Mouse (Mus musculus) liver, embryonic 16.5 days (tissue): ENCODE results near the gene Fmnl1. TPM values are rescaled to one million over a fixed set of nuclear protein-coding genes. Genes with fewer than 3 reads are reported as not detected.
A peak's percentile ranks its signal among the peaks of the same experiment; 100 is the strongest.

Experiments used
- ATAC-seq: fragments of 200-750 bp; cut with Nextera tagmentation; 2 replicates; pipeline ENCODE4 v1.8.0; 2017; ENCODE audit warnings: low read depth, mild to moderate bottlenecking, moderate number of reproducible peaks, moderate library complexity
- H3K27ac ChIP-seq: fragments of 300-500 bp; sonication (generic); 2 replicates; pipeline ENCODE4 v1.5.1; 2014; ENCODE audit warnings: mild to moderate bottlenecking, low read length
- H3K27me3 ChIP-seq: fragments of 300-500 bp; sonication (generic); 2 replicates; pipeline ENCODE4 v1.6.1; 2014; ENCODE audit warnings: low read depth, low read length, mixed read lengths; ENCODE audit not compliant: control insufficient read depth, insufficient read depth
- H3K36me3 ChIP-seq: fragments of 300-500 bp; sonication (generic); 2 replicates; pipeline ENCODE4 v1.6.1; 2014; ENCODE audit warnings: mild to moderate bottlenecking; ENCODE audit not compliant: control insufficient read depth, insufficient read depth
- H3K4me1 ChIP-seq: fragments of 300-500 bp; sonication (generic); 2 replicates; pipeline ENCODE4 v1.6.1; 2014; ENCODE audit warnings: low read depth, low read length, mixed read lengths; ENCODE audit not compliant: control insufficient read depth
- H3K4me2 ChIP-seq: fragments of 300-500 bp; sonication (generic); 2 replicates; pipeline ENCODE4 v1.6.1; 2014; ENCODE audit warnings: low read depth, low read length, mixed read lengths
- H3K4me3 ChIP-seq: fragments of 300-500 bp; sonication (generic); 2 replicates; pipeline ENCODE4 v1.5.1; 2014; ENCODE audit warnings: low read depth, mild to moderate bottlenecking, low read length
- H3K9ac ChIP-seq: fragments of 300-500 bp; sonication (generic); 2 replicates; pipeline ENCODE4 v1.6.1; 2014; ENCODE audit warnings: low read depth, low read length
- H3K9me3 ChIP-seq: fragments of 300-500 bp; sonication (generic); replicated peaks from 2 replicates; pipeline ENCODE4 v1.6.1; 2016; ENCODE audit warnings: low read length; ENCODE audit not compliant: control insufficient read depth
- WGBS: fragments of 180-500 bp; shearing (Covaris S2); extraction: QIAGEN DNeasy Blood & Tissue Kit; methylation state at CpG from one replicate; pipeline ENCODE4 v1.1.7; 2014; ENCODE audit not compliant: insufficient replicate concordance; 5-methylcytosine and 5-hydroxymethylcytosine counted together
- polyA plus RNA-seq: library from polyadenylated mRNA; unstranded; fragments of >200 nt; fragmentation: Nextera tagmentation; extraction: Ambion mirVana; gene quantifications from 2 replicates; pipeline ENCODE4 v1.2.1, GENCODE M21; 2015

Gene Fmnl1
- polyA plus RNA-seq, 1 experiment from 2014 or later, result 6.3 TPM

DNA sequence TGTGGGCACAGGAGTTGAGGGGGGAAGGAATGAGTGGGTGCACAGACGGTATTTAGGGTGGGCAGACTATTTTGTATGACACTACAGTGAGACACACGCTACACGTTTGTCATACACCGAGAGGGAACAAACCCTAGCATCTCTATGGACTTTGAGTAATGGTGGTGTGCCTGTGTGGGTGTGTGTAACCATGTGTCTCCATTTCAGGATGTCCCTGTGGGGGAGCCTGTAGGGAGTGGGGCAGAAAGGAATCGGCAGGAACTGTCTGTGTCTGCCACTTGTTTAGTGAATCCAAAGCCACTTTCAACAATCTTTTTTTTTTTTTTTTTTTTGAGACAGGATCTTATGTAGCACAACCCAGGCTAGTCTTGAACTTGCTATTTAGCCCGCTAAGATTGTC is 35.3 kb downstream of the Fmnl1 start:
- WGBS, result 71% methylated on average over 6 of the region's 6 CpGs

DNA sequence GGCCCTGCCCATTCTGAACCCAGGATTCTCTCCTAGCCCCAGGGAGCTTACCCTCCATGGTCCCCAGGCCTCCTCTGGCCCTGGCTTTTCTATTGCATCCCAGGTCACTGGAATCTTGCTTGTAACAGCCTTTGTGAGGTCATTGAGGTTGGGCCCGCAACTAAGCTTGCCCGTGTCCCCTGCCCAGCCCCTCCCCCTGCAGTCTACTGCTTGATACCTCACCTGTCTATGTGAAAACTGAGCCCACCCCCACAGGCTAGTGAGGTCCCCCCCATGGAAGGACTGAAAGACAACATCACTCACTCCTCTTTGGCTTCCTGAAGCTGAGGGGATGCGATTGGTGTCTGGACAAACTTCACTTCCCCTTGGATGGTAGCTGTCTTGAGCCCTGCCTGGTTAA is 37.6 kb downstream of the Fmnl1 start, which contains the start of gene 1700023F06Rik:
Gene 1700023F06Rik (minus strand): TSS at position 101 of the 400 bp plus-strand sequence.
- Histone ChIP-seq H3K27ac (no peak within 1 kb of the TSS), H3K4me1 (no peaks in the 10 kb centered on the region), H3K27me3 (no peaks in the 10 kb centered on the region), H3K36me3 (no peaks in the 10 kb centered on the region), H3K9ac (no peak within 1 kb of the TSS), H3K4me3 (no peak within 1 kb of the TSS), H3K4me2 (no peak within 1 kb of the TSS), H3K9me3 (no peaks in the 10 kb centered on the region)
- no peak for ATAC-seq
- 83% methylated on average over 3 of the region's 3 CpGs for WGBS

More for the DNA sequence above, 35.3 kb downstream of the Fmnl1 start:
- Histone ChIP-seq H3K9me3 (no peaks in the 10 kb centered on the region), H3K9ac (no peak overlapping the region), H3K4me2 (no peak overlapping the region), H3K36me3 (no peaks in the 10 kb centered on the region), H3K4me3 (no peak overlapping the region), H3K27me3 (no peaks in the 10 kb centered on the region), H3K4me1 (no peaks in the 10 kb centered on the region), H3K27ac (no peak overlapping the region)
- ATAC-seq, result no peak

GRCm38 (mm10) chr11:103210291-103210690 is 39.4 kb downstream of the Fmnl1 start:
- no peak overlapping the region for H3K4me2 ChIP-seq
- ATAC-seq, result no peak
- H3K9me3 ChIP-seq, result peaks cover 2% of the 10 kb centered on the region; the same call in 1 of the 2 replicates
- H3K27me3 ChIP-seq, result no peaks in the 10 kb centered on the region
- H3K36me3 ChIP-seq, result no peaks in the 10 kb centered on the region
- no peak overlapping the region for H3K9ac ChIP-seq
- H3K4me3 ChIP-seq, result no peak overlapping the region
- no peaks in the 10 kb centered on the region for H3K4me1 ChIP-seq
- WGBS, result 49% methylated on average over 8 of the region's 8 CpGs
- H3K27ac ChIP-seq, result no peak overlapping the region

DNA sequence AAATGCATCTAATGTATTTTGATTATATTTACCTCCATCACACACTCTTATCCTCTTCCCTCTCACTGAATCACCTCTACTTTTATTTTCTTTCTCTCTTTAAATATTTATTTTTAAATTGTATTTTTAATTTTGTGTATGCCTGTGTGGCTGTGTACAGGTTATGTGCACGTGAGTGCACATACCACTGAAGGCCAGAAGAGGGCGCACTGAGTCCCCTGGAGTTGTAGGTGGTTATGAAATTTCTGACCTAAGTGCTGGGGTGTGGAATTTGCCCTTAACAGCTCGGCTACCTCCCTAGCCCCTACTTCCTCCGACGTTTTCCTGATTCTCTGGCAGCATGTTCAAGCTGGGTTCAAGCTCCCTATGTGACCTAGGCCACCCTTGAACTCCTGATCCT is 42.8 kb downstream of the Fmnl1 start:
- peaks cover 3% of the 10 kb centered on the region; the same call in 1 of the 2 replicates for H3K4me1 ChIP-seq
- ATAC-seq, result no peak
- H3K36me3 ChIP-seq, result no peaks in the 10 kb centered on the region
- no peak overlapping the region for H3K4me3 ChIP-seq
- H3K27ac ChIP-seq, result no peak overlapping the region
- peaks cover 2% of the 10 kb centered on the region; the same call in 1 of the 2 replicates for H3K9me3 ChIP-seq
- H3K27me3 ChIP-seq, result no peaks in the 10 kb centered on the region
- no peak overlapping the region for H3K9ac ChIP-seq
- H3K4me2 ChIP-seq, result no peak overlapping the region
- 69% methylated on average over 5 of the region's 5 CpGs for WGBS

- Histone ChIP-seq H3K9ac (no peak overlapping the region), H3K27me3 (no peaks in the 10 kb centered on the region), H3K4me2 (no peak overlapping the region), H3K36me3 (no peaks in the 10 kb centered on the region), H3K4me3 (no peak overlapping the region), H3K27ac (no peak overlapping the region), H3K9me3 (peaks cover 2% of the 10 kb centered on the region; the same call in 1 of the 2 replicates), H3K4me1 (peaks cover 3% of the 10 kb centered on the region; the same call in 1 of the 2 replicates)
- ATAC-seq, result peak; percentile 41
- 19% methylated on average over 1 of the region's 1 CpGs for WGBS
Observed at GRCm38 (mm10) chr11:103215355-103215754, 44.4 kb downstream of the Fmnl1 start.

GRCm38 (mm10) chr11:103217790-103218516 is 47.0 kb downstream of the Fmnl1 start, which contains the start of gene Spata32:
Gene Spata32 (minus strand): TSS chr11:103218432.
- peak within 1 kb of the TSS; percentile 58 for H3K4me3 ChIP-seq
- H3K4me2 ChIP-seq, result peak within 1 kb of the TSS; percentile 76
- no peaks in the 10 kb centered on the region for H3K36me3 ChIP-seq
- ATAC-seq, result peak; percentile 64
- H3K27me3 ChIP-seq, result no peaks in the 10 kb centered on the region
- no peak within 1 kb of the TSS for H3K27ac ChIP-seq
- H3K9ac ChIP-seq, result peak within 1 kb of the TSS; percentile 44; the same call in 1 of the 2 replicates
- peaks cover 3% of the 10 kb centered on the region; the same call in 1 of the 2 replicates for H3K4me1 ChIP-seq
- under 1% methylated on average over 45 of the region's 45 CpGs for WGBS
- peaks cover 2% of the 10 kb centered on the region; the same call in 1 of the 2 replicates for H3K9me3 ChIP-seq

- Histone ChIP-seq H3K36me3 (no peaks in the 10 kb centered on the region), H3K4me1 (peaks cover 3% of the 10 kb centered on the region; the same call in 1 of the 2 replicates), H3K4me2 (peak overlapping the region; percentile 76), H3K9me3 (peaks cover 2% of the 10 kb centered on the region; the same call in 1 of the 2 replicates), H3K9ac (peak overlapping the region; percentile 44; the same call in 1 of the 2 replicates), H3K27me3 (no peaks in the 10 kb centered on the region), H3K4me3 (peak overlapping the region; percentile 58), H3K27ac (no peak overlapping the region)
- ATAC-seq, result no peak
- 26% methylated on average over 6 of the region's 6 CpGs for WGBS
Observed at GRCm38 (mm10) chr11:103218517-103218901, 47.6 kb downstream of the Fmnl1 start.

- no peaks in the 10 kb centered on the region for H3K27me3 ChIP-seq
- H3K9ac ChIP-seq, result no peak overlapping the region
- ATAC-seq, result no peak
- no peaks in the 10 kb centered on the region for H3K36me3 ChIP-seq
- no peaks in the 10 kb centered on the region for H3K9me3 ChIP-seq
- no peak overlapping the region for H3K4me2 ChIP-seq
- H3K4me1 ChIP-seq, result peaks cover 3% of the 10 kb centered on the region; the same call in 1 of the 2 replicates
- H3K4me3 ChIP-seq, result no peak overlapping the region
- 76% methylated on average over 5 of the region's 5 CpGs for WGBS
- no peak overlapping the region for H3K27ac ChIP-seq
Observed at GRCm38 (mm10) chr11:103219259-103219658, 48.4 kb downstream of the Fmnl1 start.

DNA sequence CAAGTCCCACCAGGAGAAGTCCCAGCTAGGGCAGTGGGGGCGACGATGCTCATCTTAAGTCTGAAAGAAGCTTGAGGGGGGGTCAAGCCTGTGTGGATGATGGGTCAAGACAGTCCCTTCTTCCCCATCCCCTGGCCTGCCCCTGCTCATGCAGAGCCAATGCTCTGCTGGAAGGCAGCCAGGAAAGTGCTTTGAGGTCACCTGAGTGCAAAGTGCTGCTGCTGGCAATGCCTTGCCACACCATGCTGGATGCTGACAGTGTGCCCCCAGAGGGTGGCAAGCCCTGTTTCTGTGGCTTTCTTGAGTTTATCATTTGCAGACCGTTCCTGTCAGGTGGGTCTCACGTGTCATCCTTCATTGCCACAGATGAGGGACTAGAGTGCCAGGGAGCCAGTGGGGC is 49.1 kb downstream of the Fmnl1 start:
- Histone ChIP-seq H3K36me3 (no peaks in the 10 kb centered on the region), H3K9ac (no peak overlapping the region), H3K27ac (no peak overlapping the region), H3K4me1 (peaks cover 3% of the 10 kb centered on the region; the same call in 1 of the 2 replicates), H3K4me2 (no peak overlapping the region), H3K27me3 (no peaks in the 10 kb centered on the region), H3K9me3 (no peaks in the 10 kb centered on the region), H3K4me3 (no peak overlapping the region)
- WGBS, result 64% methylated on average over 4 of the region's 4 CpGs
- no peak for ATAC-seq
